Mouse (Mus musculus): ENCODE measurements around the gene Clps.

- TF ChIP-seq FLI1 (IDR thresholded peaks at IDR 0.05; ENCODE audit: low read length): no peak
- no peak for TF ChIP-seq GATA1 (IDR thresholded peaks at IDR 0.05; ENCODE audit: borderline replicate concordance, low read length)
These were observed 46.7 kb downstream of the Clps start for GRCm38 (mm10) chr17:28513844-28514243.

All from megakaryocyte, embryonic 14.5 days (primary cell).